Mouse (Mus musculus): Measurements from ENCODE around the gene Tspan18. TPM values are rescaled to one million over a fixed set of nuclear protein-coding genes. Genes with fewer than 3 reads are reported as not detected.
A peak's percentile ranks its signal among the peaks of the same experiment; 100 is the strongest.

Tspan18 gene
- 0.39 TPM in 1 of 2 replicates, not detected in the other for total RNA-seq (2015)
- not detected in 2 replicates for total RNA-seq (2017)

- peak; percentile 81 for ATAC-seq (replicated peaks; ENCODE audit: poor library complexity)
Observed at GRCm38 (mm10) chr2:93333817-93334731, at the start of gene Tspan18. Gene Tspan18, minus strand, starts transcription at chr2:93334505.

DNA sequence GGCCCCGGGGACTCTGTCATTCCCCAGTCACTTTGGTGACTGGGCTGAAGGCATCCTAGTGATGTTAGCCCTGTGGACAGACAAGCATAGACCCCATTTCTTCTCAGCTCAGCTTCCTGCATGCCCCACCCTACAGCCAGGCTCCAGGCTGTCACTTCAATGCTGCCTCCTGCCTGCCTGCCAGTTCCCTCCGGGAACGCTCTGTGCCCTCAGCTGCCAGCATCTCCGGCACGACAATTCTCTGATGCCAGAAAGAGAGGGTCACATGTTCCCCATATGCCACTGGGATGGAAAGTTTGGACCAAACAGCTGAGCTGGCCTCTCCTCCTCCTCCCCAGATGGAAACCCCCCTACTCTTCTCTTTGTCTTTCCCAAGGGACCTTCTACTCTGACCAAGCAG is 49.5 kb upstream of the Tspan18 start:
- no peak for ATAC-seq (replicated peaks; ENCODE audit: poor library complexity)

DNA sequence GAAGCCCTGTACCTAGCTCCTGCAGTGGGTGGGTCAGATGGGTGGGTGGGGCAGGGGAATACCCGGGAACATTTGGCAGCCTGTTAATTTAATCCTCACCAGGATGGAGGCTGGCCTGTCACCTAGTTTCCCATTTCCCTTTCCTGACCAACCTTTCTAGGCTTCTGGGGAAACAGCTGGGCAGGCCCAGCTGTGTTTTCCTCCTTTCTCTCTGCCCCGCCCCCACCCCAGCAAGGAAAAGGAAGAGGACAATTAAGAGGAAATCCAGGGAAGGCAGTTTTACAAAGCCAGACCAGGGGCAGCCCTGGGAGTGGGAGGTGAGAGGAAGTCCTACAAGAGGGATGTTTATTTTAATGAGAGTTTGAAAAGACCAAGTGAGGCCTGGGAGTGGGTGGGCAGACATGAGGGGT is 46.4 kb upstream of the Tspan18 start:
- no peak for ATAC-seq (replicated peaks; ENCODE audit: poor library complexity)

GRCm38 (mm10) chr2:93377797-93378196 is 43.5 kb upstream of the Tspan18 start:
- ATAC-seq (replicated peaks; ENCODE audit: poor library complexity), result no peak

DNA sequence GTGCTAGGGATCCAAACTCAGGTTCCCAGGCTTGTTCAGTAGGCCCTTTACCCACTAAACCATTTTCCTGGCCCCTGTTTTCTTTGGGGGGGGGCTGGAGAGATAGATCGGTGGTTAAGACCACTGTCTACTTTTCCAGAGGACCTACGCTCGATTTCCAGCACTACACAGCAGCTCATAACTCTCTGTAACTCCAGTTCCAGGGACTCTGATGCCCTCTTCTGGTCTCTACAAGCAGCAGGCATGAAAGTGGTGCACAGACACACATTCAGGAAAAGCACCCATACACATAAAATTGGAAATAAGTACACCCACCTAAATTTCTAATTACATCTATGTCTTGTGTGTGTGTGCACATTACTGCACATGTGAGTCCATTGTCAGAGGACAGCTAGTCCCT is 42.9 kb upstream of the Tspan18 start:
- ATAC-seq (replicated peaks; ENCODE audit: poor library complexity), result no peak

- ATAC-seq (replicated peaks; ENCODE audit: poor library complexity), result no peak
Observed at GRCm38 (mm10) chr2:93372872-93373271, 38.6 kb upstream of the Tspan18 start.

DNA sequence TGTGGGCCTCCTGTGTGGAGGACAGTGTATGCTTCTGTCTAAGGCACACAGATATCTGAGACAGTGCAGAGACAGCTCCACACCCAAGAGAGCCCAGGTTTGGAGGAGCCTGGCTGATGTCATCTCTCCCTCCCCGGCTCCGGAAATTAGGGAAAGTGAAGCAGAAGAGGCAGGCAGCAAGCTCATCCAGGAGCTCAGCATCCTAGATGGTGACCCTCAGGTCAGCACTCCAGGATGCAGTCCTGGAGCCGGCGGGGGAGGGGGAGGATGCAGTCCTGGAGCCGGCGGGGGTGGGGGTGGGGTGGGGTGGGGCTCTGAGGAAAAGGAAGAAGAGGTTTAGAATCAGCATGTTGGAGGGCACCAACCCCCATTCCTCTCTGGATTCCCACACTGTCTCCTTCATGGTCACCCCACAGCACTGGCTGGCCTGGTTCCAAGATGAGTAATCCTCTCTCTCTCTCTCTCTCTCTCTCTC is 37.8 kb upstream of the Tspan18 start:
- no peak for ATAC-seq (replicated peaks; ENCODE audit: poor library complexity)

DNA sequence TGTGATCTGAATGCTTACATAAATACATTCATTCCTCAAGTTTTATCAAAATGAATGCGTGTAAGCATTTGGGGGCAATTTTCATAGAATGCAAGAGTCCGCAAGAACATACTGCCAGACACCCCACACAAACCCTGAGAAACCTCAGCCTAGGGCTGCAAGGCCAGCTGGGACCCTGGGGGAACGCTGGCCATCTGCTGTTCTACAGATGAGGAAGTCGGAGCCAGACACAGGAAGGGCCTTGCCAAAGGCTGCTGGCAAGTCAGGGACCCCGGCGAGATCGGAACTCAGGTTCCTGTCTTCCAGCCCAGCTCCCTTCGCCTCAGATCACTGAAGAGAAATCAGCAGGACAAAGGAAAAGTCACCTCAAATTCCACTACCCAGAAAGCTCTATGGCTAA is 34.6 kb upstream of the Tspan18 start:
- peak; percentile 87 for ATAC-seq (replicated peaks; ENCODE audit: poor library complexity)

DNA sequence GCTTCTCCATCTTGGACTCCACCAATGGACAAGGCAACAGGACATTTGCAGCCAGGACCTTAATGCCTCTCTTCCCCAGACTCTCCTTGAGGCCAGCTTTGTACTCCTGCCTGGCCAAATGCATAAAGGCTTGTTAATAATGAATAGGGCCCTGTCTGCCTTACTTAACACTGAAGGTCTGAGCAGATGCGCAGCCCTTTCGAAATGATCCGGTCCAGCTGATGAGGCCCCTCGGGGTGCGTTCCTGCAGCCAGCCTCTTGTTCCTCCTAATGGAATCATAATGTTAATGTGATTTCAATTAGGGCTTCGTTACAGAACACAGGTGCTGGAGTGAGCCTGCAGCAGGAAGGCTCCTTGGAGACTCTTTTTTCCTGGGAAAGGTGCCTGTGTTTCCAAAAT is 33.7 kb upstream of the Tspan18 start:
- no peak for ATAC-seq (replicated peaks; ENCODE audit: poor library complexity)

GRCm38 (mm10) chr2:93365411-93365810 is 31.1 kb upstream of the Tspan18 start:
- no peak for ATAC-seq (replicated peaks; ENCODE audit: poor library complexity)

GRCm38 (mm10) chr2:93364951-93365350 is 30.6 kb upstream of the Tspan18 start:
- no peak for ATAC-seq (replicated peaks; ENCODE audit: poor library complexity)

DNA sequence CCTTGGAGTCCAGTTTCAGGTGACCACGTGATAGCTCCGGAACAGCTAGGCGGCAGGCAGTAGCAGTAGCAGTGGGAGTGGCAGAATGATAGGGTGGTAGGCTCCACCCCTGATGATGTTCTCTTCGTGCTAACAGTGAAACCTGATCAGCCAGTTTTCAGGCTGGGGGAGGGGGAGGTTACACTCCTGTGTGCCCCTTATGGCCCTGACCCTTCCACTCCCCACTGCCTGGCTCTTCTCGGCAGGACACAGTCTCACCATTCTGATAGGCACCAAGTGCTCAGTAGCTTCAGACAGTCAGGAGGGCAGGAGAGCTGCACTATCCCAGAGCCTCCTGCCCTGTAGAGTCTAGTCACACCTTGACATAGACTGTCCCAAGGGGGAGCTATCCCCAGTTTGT is 27.1 kb upstream of the Tspan18 start:
- no peak for ATAC-seq (replicated peaks; ENCODE audit: poor library complexity)

- ATAC-seq (replicated peaks; ENCODE audit: poor library complexity), result no peak
Observed at GRCm38 (mm10) chr2:93360310-93360709, 26.0 kb upstream of the Tspan18 start.

DNA sequence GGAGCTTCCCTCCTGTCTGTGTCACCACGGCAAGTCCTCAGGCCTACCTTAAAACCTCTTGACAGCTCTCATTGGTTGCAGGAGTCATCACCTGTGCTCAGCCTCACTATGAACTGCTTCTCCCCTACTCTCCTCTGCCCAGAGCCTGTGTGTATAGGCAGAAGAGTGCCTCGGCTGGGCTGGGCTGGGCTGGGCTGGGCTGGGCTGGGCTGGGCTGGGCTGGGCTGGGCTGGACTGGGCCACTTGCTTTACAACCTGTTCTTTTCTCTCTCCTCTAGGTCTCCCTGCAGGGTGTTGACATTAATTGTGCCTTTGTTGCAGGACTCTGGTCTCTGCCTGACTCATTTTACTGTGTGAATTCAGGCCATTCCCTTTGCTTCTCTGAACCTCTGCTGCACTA is 23.1 kb upstream of the Tspan18 start:
- ATAC-seq (replicated peaks; ENCODE audit: poor library complexity), result no peak

DNA sequence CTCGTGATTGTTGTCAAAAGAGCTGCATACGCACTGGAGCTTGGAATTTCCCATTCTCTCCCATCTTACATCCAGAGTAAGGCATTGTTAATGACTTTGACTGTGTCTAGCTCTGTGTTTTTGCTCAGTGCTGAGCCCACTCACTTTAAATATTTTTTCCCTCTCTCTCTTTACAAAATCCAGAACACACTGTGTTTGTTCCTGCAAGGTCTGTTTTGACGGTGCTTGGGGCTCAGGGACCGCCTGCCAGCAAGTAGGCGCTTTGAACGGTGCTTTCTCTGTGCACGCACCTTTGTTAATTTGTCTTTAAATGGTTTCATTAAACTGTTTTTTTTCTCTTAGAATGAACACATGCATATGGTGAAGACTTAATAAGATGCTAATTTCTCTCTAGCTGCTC is 21.5 kb upstream of the Tspan18 start:
- no peak for ATAC-seq (replicated peaks; ENCODE audit: poor library complexity)

- no peak for ATAC-seq (replicated peaks; ENCODE audit: poor library complexity)
Observed at GRCm38 (mm10) chr2:93354621-93355020, 20.3 kb upstream of the Tspan18 start.

DNA sequence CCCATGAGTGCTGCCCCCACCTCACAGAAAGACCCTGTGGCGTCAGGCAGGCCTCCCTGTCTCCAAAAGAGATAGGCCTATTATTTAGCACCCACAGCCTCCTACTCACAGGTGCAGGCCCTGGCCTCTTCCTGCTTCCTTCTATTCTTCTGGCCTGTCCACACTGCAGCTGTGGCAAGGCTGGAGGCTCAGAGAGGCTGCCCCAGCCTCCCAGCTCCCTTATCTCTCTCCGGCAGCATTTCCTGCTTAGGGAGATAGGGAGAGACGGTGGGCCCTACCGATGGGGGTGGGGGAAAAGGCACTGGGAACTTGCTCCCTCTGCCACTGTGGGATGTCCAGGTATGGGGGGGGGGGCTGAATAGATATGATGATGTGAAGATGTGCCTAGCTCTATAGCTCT is 19.4 kb upstream of the Tspan18 start:
- peak; percentile 91 for ATAC-seq (replicated peaks; ENCODE audit: poor library complexity)

- peak; percentile 4; the same call in 1 of the 2 replicates for ATAC-seq (replicated peaks; ENCODE audit: poor library complexity)
Observed at GRCm38 (mm10) chr2:93352915-93353685, 18.8 kb upstream of the Tspan18 start.

DNA sequence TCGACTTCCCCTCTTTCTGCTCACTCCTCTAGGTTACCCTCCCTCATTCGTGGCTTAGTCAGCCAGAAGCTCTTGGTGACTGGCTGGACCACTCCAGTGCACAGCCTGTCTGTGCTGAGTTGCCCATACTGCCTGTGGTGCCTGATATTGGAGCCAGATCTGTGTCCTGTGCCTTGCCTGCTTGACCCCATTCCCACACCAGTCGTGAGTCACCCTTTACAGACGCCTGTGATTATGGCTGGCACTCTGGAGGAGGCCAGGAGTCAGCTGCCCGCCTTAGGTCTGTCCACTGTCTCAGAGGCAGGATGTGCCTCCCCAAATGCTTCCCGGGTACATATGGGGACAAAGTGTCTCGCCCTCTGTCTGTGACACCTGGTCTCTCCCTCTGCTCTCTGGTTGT is 17.0 kb upstream of the Tspan18 start:
- no peak for ATAC-seq (replicated peaks; ENCODE audit: poor library complexity)

DNA sequence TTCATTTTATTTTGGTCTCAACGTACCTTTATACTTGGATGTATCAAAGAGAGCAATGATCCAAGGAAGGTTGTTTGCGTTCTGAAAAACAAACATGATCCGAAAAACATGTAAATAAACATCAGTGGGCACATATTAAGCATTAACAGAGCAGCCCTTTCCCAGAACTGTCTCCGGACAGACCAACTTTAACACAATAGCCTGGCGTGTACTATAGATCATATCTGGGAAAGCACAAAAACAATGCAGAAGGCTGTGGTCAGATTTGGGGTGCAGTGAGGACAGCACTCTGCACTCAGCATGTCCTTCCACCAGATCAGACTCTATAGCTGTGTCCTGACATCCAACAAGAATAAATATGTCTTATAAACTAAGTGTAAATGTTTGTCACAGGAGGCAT is 12.7 kb upstream of the Tspan18 start:
- ATAC-seq (replicated peaks; ENCODE audit: poor library complexity), result no peak

GRCm38 (mm10) chr2:93346609-93347008 is 12.3 kb upstream of the Tspan18 start:
- ATAC-seq (replicated peaks; ENCODE audit: poor library complexity), result no peak
